Mouse (Mus musculus) hematopoietic stem cell, adult 5-6 weeks (primary cell): Measurements from ENCODE around the gene H2-Aa. TPM values are rescaled to one million over a fixed set of nuclear protein-coding genes. Genes with fewer than 3 reads are reported as not detected.
A peak's percentile ranks its signal among the peaks of the same experiment; 100 is the strongest.
"Not testable (repeated sequence)": the region's sequence is repeated elsewhere in the genome, so short reads cannot be mapped to it uniquely, and the experiment has no call there.

Experiments used
- ATAC-seq, 2 experiments: fragments of 125-278 bp in 1 of 2; replicated peaks in 1 of 2; 2 replicates each; pipeline ENCODE4 v1.8.0; 2016 to 2017; ENCODE audit warnings: inconsistent platforms in 2 of 2, mild to moderate bottlenecking in 2 of 2, moderate number of reproducible peaks in 2 of 2, low read depth in 1 of 2, moderate TSS enrichment in 1 of 2; ENCODE audit not compliant: low FRiP score in 2 of 2, poor library complexity in 2 of 2, severe bottlenecking in 2 of 2, insufficient read depth in 1 of 2, low TSS enrichment in 1 of 2
- total RNA-seq: library from RNA; stranded (forward); fragments of 172-1452, 232-1000 nt; gene quantifications from 2 replicates; pipeline ENCODE4 v1.2.3, GENCODE M21; 2017

Gene H2-Aa
- total RNA-seq = 66.5 and 77.4 TPM in 2 replicates

DNA sequence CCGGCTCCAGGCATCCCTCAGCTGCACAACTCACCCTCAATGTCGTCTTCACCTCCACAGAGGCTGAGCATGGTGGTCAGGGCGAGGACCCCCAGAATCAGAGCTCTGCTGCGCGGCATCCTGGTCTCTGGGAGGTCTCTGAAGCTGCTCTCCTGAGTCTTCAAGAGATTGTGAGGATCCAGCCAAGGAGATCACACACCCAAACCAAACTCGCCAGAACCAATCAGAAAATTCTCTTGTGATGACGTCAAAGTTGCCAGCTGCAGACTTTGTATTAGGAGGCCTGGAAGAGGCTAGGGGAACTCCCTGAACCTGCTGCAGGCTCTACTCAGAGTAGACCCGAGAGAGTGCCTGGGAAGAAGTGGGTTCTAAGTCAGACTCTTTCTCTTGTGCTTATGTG, at the start of gene H2-Aa:
Gene H2-Aa, minus strand, starts transcription at position 176 of the 400 bp plus-strand sequence.
- peak; percentile 83 to 84 for ATAC-seq

DNA sequence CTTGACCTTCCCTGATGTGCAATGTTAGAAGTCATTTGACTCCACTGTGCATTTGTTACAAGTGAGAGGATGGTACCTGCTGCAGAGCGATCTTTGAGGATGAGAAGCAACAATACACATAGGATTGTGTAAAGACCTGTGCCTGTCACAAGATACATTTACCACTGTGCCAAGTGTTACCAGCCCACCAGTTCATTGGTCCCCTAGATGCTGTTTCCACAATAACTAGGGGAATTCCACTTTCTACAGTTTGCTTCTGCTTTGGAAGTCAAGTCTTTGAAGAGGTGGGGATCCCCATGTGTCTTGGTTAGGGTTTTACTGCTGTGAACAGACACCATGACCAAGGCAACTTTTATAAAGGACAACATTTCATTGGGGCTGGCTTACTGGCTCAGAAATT, 43.6 kb upstream of the H2-Aa start:
- no peak for ATAC-seq

GRCm38 (mm10) chr17:34329807-34330206, 42.2 kb upstream of the H2-Aa start:
- peak in 1 of 2 experiments; percentile 46; a peak in 1 of 4 replicates for ATAC-seq

- ATAC-seq = no peak
Observed at GRCm38 (mm10) chr17:34326373-34326772, 38.8 kb upstream of the H2-Aa start.

DNA sequence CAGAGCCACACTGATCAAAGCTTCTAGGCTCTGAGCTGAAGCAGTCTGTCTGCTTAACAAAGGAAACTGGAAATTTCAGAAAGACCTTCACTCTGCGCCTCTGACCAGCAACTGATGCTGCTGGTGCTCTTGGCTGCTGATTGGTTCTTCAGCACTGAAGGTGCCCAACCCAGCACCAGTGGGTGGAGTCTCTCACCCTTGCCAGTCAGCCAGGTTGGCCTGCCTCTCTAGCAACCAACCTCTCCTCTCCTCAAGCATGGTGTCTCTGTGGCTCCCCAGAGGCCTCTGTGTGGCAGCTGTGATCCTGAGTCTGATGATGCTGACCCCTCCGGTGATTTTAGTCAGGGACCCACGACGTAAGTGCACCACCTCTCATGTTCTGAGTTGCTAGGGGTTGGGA, 37.8 kb upstream of the H2-Aa start, which contains the start of gene H2-Eb2:
Gene H2-Eb2, plus strand, starts transcription at position 230 of the 400 bp plus-strand sequence.
- ATAC-seq = peak; percentile 33 to 45; a peak in 2 of 4 replicates

DNA sequence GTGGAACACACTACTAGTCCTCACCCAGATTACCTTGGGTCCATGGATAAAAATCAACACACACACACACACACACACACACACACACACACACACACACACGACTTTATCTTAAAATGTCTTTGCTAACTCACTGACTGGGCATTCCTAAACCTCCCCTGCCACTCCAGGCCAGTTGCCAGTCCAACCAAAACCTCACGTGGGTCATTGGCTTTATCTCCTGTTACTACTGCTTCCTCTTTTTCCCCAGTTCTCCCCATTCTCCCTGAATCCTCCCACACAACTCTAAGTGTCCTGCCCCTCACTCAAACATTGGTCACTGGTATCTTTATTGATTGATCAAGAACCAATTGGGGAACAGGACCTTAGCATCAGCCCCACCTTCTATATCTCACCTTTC, 29.7 kb upstream of the H2-Aa start:
- no peak for ATAC-seq

DNA sequence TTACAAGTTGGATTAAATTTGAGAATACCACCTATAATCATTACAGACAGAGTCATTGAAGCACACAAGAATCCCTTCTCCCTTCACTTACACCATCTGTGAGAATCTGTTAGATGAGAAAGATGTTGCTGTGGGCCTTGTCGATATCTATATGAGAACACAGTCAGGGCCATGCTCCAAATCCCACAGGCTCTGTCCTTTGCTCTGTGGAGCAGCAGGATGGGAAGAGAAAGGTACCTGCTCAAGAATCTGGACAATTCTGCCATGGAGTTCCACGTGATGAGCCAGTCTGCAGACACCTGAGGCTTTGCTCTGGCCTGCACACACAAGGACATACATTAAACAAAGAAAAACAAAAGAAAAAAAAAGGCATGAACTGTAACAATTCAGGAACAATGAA, 29.1 kb upstream of the H2-Aa start:
- ATAC-seq = no peak

DNA sequence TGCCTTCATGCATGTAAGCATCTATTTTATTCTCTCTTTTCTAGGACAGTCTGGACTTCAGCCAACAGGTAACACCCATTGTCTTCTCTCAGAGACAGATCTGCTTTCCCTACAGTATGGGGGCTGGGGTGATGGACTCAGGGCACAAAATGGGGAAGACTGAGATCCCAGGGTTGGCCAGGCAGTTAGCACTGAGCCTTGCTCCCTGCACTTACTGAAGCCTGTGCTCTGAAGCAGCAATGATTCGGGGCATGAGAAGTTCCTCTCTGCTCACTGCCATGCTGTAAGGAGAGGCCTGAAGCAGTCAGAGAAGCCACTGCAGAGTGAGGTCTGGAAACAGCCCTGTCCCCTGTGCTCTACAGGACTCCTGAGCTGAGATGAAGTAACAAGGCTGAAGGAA, 27.9 kb upstream of the H2-Aa start:
- ATAC-seq = no peak

DNA sequence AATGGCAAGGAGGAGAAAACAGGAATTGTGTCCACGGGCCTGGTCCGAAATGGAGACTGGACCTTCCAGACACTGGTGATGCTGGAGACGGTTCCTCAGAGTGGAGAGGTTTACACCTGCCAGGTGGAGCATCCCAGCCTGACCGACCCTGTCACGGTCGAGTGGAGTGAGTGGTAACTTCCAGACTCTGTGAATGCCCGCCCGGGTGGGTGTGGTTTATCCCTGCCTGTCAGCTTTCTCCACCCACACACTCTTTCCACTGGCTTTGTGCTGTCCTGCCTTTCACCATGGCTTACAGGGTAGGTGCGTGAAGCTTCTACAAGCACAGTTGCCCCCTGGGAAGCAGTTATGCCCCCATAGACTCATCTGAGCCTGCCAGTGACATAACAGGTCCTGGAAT, 26.7 kb upstream of the H2-Aa start:
- no peak for ATAC-seq

DNA sequence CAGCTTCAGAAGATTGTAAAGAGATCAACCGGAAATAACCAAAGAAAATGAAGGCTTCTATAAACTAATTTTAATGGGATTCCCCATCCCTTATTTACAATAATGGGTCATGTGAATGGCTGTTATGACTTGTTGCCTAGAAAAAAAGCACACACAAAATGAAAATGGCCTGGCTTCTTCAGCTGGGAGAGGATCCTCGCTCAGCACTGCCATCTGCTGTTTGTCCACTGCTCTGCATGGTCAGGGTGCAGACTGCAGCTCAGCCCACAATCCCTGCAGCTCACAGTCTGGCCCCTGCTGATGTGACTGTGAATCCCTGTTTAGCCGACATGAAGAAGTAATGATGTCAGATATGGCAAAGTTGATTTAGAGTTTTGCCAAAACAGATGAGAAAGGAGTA, 25.8 kb upstream of the H2-Aa start:
- ATAC-seq = peak; percentile 79 to 81

GRCm38 (mm10) chr17:34312185-34312584, 24.6 kb upstream of the H2-Aa start:
- ATAC-seq = 0 out of 4 replicates have a peak, but pooled peaks of 1 of the 2 experiments have one; percentile 34

GRCm38 (mm10) chr17:34310526-34310925, 22.9 kb upstream of the H2-Aa start:
- ATAC-seq = not testable (repeated sequence)

GRCm38 (mm10) chr17:34309683-34310385, 22.2 kb upstream of the H2-Aa start:
- ATAC-seq = peak; percentile 27 to 56; a peak in 3 of 4 replicates

GRCm38 (mm10) chr17:34309225-34309624, 21.6 kb upstream of the H2-Aa start:
- ATAC-seq = no peak

DNA sequence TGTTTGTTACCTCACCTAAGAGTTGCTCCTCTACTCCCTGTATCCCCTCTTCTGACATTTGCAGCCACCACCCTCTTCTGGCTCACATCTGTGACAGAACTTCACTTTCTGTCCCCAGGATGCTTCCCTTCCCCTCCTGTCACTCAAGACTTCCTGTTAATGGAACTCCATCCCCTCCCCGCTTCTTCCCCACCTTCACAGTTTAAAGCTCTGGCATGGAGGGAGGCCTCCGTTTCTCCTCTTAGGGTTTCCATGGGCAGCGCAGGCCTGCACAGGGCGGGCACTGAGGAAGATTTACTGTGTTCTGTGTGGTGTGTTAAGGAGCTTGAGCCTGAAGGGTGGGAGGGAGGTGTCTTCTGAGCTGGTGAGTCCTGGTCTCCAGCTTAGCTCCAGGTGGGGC, 20.5 kb upstream of the H2-Aa start:
- no peak for ATAC-seq

DNA sequence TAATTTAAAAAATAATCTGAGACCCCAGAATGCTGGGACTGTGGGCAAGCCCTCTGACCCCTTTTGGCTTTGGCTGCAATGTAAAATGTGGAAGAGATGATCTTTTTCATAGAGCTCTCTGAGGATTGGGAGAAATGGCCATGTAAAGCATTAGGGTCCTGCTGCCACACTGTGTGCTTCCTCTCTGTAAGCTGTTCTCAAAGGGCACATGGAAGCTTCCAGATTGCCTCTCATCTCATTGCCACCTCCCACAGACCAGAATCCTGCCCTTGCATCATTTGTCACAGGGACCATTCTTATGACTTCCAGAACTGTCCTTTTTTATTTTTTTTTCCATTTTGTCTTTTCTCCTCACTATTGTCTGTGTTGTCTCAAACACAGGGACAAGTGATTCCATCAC, 19.6 kb upstream of the H2-Aa start:
- ATAC-seq = no peak

DNA sequence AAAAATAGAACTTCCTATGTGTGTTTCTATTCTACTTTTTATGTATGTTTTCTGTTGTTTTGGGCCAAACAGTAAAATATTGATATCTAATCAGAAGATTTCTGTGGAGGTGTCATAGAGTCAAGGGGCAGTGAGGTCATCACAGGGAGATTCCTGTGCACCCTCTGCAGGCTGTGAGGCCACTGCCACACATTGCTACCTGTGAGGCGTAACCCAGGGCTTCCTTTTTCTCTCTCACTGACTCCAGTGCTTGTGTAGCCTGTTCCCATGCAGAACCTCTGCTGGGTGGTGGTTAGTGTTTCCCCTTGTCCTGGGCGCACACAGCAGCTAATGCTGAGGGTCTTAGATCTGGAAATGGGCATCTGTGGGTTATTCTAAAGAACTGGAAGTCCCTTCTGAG, 18.8 kb upstream of the H2-Aa start:
- ATAC-seq = no peak

DNA sequence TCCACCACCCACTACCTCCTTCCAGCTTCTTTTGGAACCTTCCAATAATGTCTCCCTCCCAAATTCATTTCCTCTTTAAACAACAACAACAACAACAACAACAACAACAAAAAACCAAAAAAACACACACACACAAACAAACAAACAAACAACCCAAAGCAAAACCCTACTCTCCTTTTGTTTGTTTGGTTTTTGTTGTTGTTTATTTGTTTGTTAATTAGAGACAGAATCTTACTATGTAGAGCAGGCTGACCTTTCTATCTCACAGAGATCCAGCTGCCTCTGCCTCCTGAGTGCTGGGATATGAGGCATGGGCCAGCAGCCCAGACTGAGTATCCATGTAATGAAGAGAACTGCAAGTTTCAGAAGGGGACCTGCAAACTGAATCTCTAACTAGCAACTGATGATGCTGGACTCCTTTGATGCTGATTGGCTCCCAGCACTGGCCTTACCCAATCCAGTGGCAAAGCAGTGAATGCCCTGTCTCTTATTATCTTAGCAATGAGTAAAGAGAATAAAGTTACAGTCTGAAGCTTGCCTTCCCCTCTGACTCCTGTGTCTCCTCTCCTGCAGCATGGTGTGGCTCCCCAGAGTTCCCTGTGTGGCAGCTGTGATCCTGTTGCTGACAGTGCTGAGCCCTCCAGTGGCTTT, 17.9 kb upstream of the H2-Aa start, which contains the start of gene H2-Eb1:
Gene H2-Eb1, plus strand, starts transcription at position 488 of the 651 bp plus-strand sequence.
- ATAC-seq = peak; percentile 80 to 86
